Mouse (Mus musculus): ENCODE results near the gene Psap. TPM values are rescaled to one million over a fixed set of nuclear protein-coding genes. Genes with fewer than 3 reads are reported as not detected.

Psap gene
- polyA plus RNA-seq, 2 experiments: 46.0 to 172 TPM

GRCm38 (mm10) chr10:60282116-60283014 is 4.9 kb downstream of the Psap start:
- no peak for ATAC-seq (ENCODE audit: insufficient read depth)
- WGBS (ENCODE audit: insufficient replicate concordance): 64% methylated on average over 10 of the region's 10 CpGs
- no peak for TF ChIP-seq CTCF (IDR thresholded peaks at IDR 0.05; ENCODE audit: low read depth)
- no peak for TF ChIP-seq EP300 (IDR thresholded peaks at IDR 0.05; ENCODE audit: low read depth)
- Histone ChIP-seq H3K4me3 (ENCODE audit: insufficient read depth in 1 of 2, low read depth in 2 of 2, low read length in 2 of 2) (no peak overlapping the region), H3K27ac (no peak overlapping the region), H3K9me3 (ENCODE audit: control insufficient read depth, low read length) (no peaks in the 10 kb centered on the region), H3K9ac (replicated peaks) (no peak overlapping the region), H3K4me2 (ENCODE audit: low read depth) (0 out of 2 replicates have a peak overlapping the region, but pooled peaks have one; percentile 4), H3K36me3 (replicated peaks; ENCODE audit: control insufficient read depth, insufficient read depth, low read depth) (no peaks in the 10 kb centered on the region), H3K27me3 (ENCODE audit: control insufficient read depth, insufficient read depth, low read length) (no peaks in the 10 kb centered on the region), H3K4me1 (replicated peaks; ENCODE audit: control insufficient read depth in 2 of 2, insufficient read depth in 2 of 2, low read length in 1 of 2) (peaks cover 0 to 24% of the 10 kb centered on the region in 2 experiments; a peak in 3 of 4 replicates)
- DNase-seq (ENCODE audit: low read depth in 3 of 3, low spot score in 3 of 3): no peak

- Histone ChIP-seq H3K27me3 (ENCODE audit: control insufficient read depth, insufficient read depth, low read length) (no peaks in the 10 kb centered on the region), H3K36me3 (replicated peaks; ENCODE audit: control insufficient read depth, insufficient read depth, low read depth) (no peaks in the 10 kb centered on the region), H3K4me1 (replicated peaks; ENCODE audit: control insufficient read depth in 2 of 2, insufficient read depth in 2 of 2, low read length in 1 of 2) (peaks cover under 1 to 27% of the 10 kb centered on the region in 2 experiments), H3K27ac (no peak overlapping the region), H3K4me3 (ENCODE audit: insufficient read depth in 1 of 2, low read depth in 2 of 2, low read length in 2 of 2) (peak overlapping the region; percentile 8 to 12; a peak in 1 of 4 replicates), H3K9ac (replicated peaks) (peak overlapping the region; percentile 3; the same call in 1 of the 2 replicates), H3K4me2 (ENCODE audit: low read depth) (peak overlapping the region; percentile 11; the same call in 1 of the 2 replicates), H3K9me3 (ENCODE audit: control insufficient read depth, low read length) (no peaks in the 10 kb centered on the region)
- WGBS (ENCODE audit: insufficient replicate concordance): 35% methylated on average over 6 of the region's 6 CpGs
- ATAC-seq (ENCODE audit: insufficient read depth) (no peak), DNase-seq (ENCODE audit: low read depth in 3 of 3, low spot score in 3 of 3) (no peak)
- TF ChIP-seq CTCF (IDR thresholded peaks at IDR 0.05; ENCODE audit: low read depth) (no peak), EP300 (IDR thresholded peaks at IDR 0.05; ENCODE audit: low read depth) (no peak)
These were observed 6.8 kb downstream of the Psap start for GRCm38 (mm10) chr10:60284248-60284647.

- ATAC-seq (ENCODE audit: insufficient read depth): no peak
- H3K9me3 ChIP-seq (ENCODE audit: control insufficient read depth, low read length): no peaks in the 10 kb centered on the region
- TF ChIP-seq CTCF (IDR thresholded peaks at IDR 0.05; ENCODE audit: low read depth) (no peak), EP300 (IDR thresholded peaks at IDR 0.05; ENCODE audit: low read depth) (no peak)
- DNase-seq (ENCODE audit: low read depth in 3 of 3, low spot score in 3 of 3): no peak
- no peaks in the 10 kb centered on the region for H3K36me3 ChIP-seq (replicated peaks; ENCODE audit: control insufficient read depth, insufficient read depth, low read depth)
- H3K4me2 ChIP-seq (ENCODE audit: low read depth): peak overlapping the region; percentile 11; the same call in 1 of the 2 replicates
- H3K4me3 ChIP-seq (ENCODE audit: insufficient read depth in 1 of 2, low read depth in 2 of 2, low read length in 2 of 2): peak overlapping the region; percentile 8 to 12; a peak in 2 of 4 replicates
- peak overlapping the region; percentile 3; the same call in 1 of the 2 replicates for H3K9ac ChIP-seq (replicated peaks)
- H3K27ac ChIP-seq: no peak overlapping the region
- H3K4me1 ChIP-seq (replicated peaks; ENCODE audit: control insufficient read depth in 2 of 2, insufficient read depth in 2 of 2, low read length in 1 of 2): peaks cover 5 to 29% of the 10 kb centered on the region in 2 experiments
- WGBS (ENCODE audit: insufficient replicate concordance): 41% methylated on average over 8 of the region's 8 CpGs
- H3K27me3 ChIP-seq (ENCODE audit: control insufficient read depth, insufficient read depth, low read length): no peaks in the 10 kb centered on the region
These were observed 7.3 kb downstream of the Psap start for GRCm38 (mm10) chr10:60284676-60285111.

- no peak for TF ChIP-seq CTCF (IDR thresholded peaks at IDR 0.05; ENCODE audit: low read depth)
- TF ChIP-seq EP300 (IDR thresholded peaks at IDR 0.05; ENCODE audit: low read depth): no peak
- DNase-seq (ENCODE audit: low read depth in 3 of 3, low spot score in 3 of 3): no peak
- Histone ChIP-seq H3K4me1 (replicated peaks; ENCODE audit: control insufficient read depth in 2 of 2, insufficient read depth in 2 of 2, low read length in 1 of 2) (peaks cover 10 to 29% of the 10 kb centered on the region in 2 experiments), H3K27ac (no peak overlapping the region), H3K9me3 (ENCODE audit: control insufficient read depth, low read length) (no peaks in the 10 kb centered on the region), H3K36me3 (replicated peaks; ENCODE audit: control insufficient read depth, insufficient read depth, low read depth) (no peaks in the 10 kb centered on the region), H3K4me3 (ENCODE audit: insufficient read depth in 1 of 2, low read depth in 2 of 2, low read length in 2 of 2) (no peak overlapping the region), H3K9ac (replicated peaks) (no peak overlapping the region), H3K4me2 (ENCODE audit: low read depth) (no peak overlapping the region), H3K27me3 (ENCODE audit: control insufficient read depth, insufficient read depth, low read length) (no peaks in the 10 kb centered on the region)
- no peak for ATAC-seq (ENCODE audit: insufficient read depth)
- 82% methylated on average over 8 of the region's 8 CpGs for WGBS (ENCODE audit: insufficient replicate concordance)
These were observed 7.8 kb downstream of the Psap start for GRCm38 (mm10) chr10:60285183-60285582.

Measured in liver, embryonic 14.5 days (tissue).